Mouse (Mus musculus) lung, embryonic 16.5 days (tissue): Measurements from ENCODE around the gene Gm5431. TPM values are rescaled to one million over a fixed set of nuclear protein-coding genes. Genes with fewer than 3 reads are reported as not detected.
"Not testable (repeated sequence)": the region's sequence is repeated elsewhere in the genome, so short reads cannot be mapped to it uniquely, and the experiment has no call there.

Experiments used
- ATAC-seq: fragments of 200-750 bp; cut with Nextera tagmentation; 2 replicates; pipeline ENCODE4 v1.8.0; 2017; ENCODE audit warnings: low read depth, mild to moderate bottlenecking, moderate library complexity
- H3K27ac ChIP-seq: fragments of 300-500 bp; sonication (generic); 2 replicates; pipeline ENCODE4 v1.5.1; 2014; ENCODE audit warnings: mild to moderate bottlenecking, control low read depth, low read length
- H3K27me3 ChIP-seq: fragments of 300-500 bp; sonication (generic); 2 replicates; pipeline ENCODE4 v1.6.1; 2014; ENCODE audit warnings: low read depth, low read length, mixed read lengths; ENCODE audit not compliant: control insufficient read depth, insufficient read depth
- H3K36me3 ChIP-seq: fragments of 300-500 bp; sonication (generic); 2 replicates; pipeline ENCODE4 v1.6.1; 2014; ENCODE audit warnings: low read length; ENCODE audit not compliant: control insufficient read depth, insufficient read depth
- H3K4me1 ChIP-seq: fragments of 300-500 bp; sonication (generic); replicated peaks from 2 replicates; pipeline ENCODE4 v1.6.1; 2014; ENCODE audit warnings: low read length, mixed read lengths; ENCODE audit not compliant: control insufficient read depth, insufficient read depth
- H3K4me2 ChIP-seq: fragments of 300-500 bp; sonication (generic); 2 replicates; pipeline ENCODE4 v1.6.1; 2014; ENCODE audit warnings: low read depth, low read length, control low read depth
- H3K4me3 ChIP-seq: fragments of 300-500 bp; sonication (generic); 2 replicates; pipeline ENCODE4 v1.5.1; 2014; ENCODE audit warnings: mild to moderate bottlenecking, low read length, control low read depth
- H3K9ac ChIP-seq: fragments of 300-500 bp; sonication (generic); 2 replicates; pipeline ENCODE4 v1.6.1; 2014; ENCODE audit warnings: low read length, control low read depth
- H3K9me3 ChIP-seq: fragments of 300-500 bp; sonication (generic); 2 replicates; pipeline ENCODE4 v1.6.1; 2016; ENCODE audit warnings: low read length; ENCODE audit not compliant: control insufficient read depth
- WGBS: fragments of 180-500 bp; shearing (Covaris S2); extraction: QIAGEN DNeasy Blood & Tissue Kit; methylation state at CpG from one replicate; pipeline ENCODE4 v1.1.7; 2014; 5-methylcytosine and 5-hydroxymethylcytosine counted together
- polyA plus RNA-seq: library from polyadenylated mRNA; unstranded; fragments of >200 nt; fragmentation: Nextera tagmentation; extraction: Ambion mirVana; gene quantifications from 2 replicates; pipeline ENCODE4 v1.2.1, GENCODE M21; 2015

The Gm5431 gene
- 0.18 and 0.24 TPM in 2 replicates for polyA plus RNA-seq

DNA sequence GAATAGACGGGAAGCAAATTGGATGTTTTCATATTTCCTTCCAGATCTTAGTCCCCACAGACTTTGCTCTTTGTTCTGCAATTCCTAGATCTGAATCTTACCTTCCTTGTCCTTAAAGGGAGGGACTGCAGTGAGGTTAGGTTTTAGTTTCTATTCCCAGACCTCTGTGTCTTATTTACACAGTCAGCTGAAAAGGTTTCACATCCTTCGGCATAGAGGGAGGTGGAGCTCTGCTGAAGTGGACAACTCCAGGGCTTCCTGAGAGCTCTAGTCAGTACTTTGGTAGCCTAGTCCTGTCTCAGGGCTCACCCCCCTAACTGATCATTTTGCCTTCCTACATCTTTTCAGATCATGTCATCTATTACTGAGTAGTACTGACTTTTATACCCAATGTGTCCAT is at the start of gene Gm5431:
TSS of gene Gm5431 (minus strand) at position 194 of the 400 bp plus-strand sequence.
- WGBS = 55% methylated on average over 2 of the region's 2 CpGs

DNA sequence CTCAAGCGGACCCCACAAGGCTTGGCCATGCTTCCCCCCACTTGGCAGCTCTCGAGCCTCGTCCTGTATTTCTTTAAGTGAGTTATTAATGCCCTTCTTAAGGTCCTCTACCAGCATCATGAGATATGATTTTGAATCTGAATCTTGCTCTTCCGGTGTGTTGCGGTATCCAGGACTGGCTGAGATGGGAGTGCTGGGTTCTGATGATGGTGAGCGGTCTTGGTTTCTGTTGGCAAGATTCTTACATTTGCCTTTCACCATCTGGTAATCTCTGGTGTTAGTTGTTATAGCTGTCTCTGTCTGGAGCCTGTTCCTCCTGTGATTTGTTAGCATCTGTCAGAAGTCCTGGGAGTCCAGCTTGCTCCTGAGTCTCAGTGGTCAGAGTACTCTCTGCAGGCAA is 44.1 kb upstream of the Gm5431 start, which contains the start of gene Psme2b:
TSS of gene Psme2b (minus strand) at position 101 of the 400 bp plus-strand sequence.
- not testable (repeated sequence) for H3K4me2 ChIP-seq, H3K4me3 ChIP-seq, H3K27ac ChIP-seq, H3K4me1 ChIP-seq, ATAC-seq, H3K36me3 ChIP-seq, H3K27me3 ChIP-seq, H3K9me3 ChIP-seq, H3K9ac ChIP-seq
- 89% methylated on average over 6 of the region's 6 CpGs for WGBS

More for the DNA sequence above, at the start of gene Gm5431:
- no peaks in the 10 kb centered on the region for H3K9me3 ChIP-seq
- H3K9ac ChIP-seq = no peak within 1 kb of the TSS
- no peaks in the 10 kb centered on the region for H3K27me3 ChIP-seq
- H3K36me3 ChIP-seq = no peaks in the 10 kb centered on the region
- no peak within 1 kb of the TSS for H3K27ac ChIP-seq
- ATAC-seq = no peak
- no peaks in the 10 kb centered on the region for H3K4me1 ChIP-seq
- H3K4me3 ChIP-seq = no peak within 1 kb of the TSS
- no peak within 1 kb of the TSS for H3K4me2 ChIP-seq

DNA sequence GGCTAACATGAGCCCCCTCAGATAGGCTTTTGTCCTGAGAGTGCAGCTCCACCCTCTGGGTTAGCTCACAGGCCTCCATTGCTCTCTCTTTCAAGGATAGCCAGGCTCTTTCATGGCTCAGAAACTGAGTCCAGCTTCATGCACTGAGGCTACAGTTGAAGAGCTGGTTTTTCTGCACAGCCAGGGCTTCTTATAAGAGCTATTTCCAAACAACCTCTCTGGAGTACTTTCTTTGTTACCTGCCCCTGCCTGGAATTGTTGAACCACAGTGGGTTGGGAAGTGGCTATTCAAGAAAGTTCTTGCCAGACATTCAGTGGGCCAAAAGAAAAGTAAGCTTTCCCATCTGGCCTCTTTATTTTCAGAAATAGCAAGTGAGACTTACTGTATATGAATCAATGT is 37.3 kb upstream of the Gm5431 start:
- not testable (repeated sequence) for H3K9me3 ChIP-seq, H3K36me3 ChIP-seq, H3K4me2 ChIP-seq, H3K9ac ChIP-seq, H3K4me3 ChIP-seq, H3K4me1 ChIP-seq, H3K27me3 ChIP-seq
- H3K27ac ChIP-seq = peak overlapping the region; percentile 73
- ATAC-seq = peak; percentile 84

DNA sequence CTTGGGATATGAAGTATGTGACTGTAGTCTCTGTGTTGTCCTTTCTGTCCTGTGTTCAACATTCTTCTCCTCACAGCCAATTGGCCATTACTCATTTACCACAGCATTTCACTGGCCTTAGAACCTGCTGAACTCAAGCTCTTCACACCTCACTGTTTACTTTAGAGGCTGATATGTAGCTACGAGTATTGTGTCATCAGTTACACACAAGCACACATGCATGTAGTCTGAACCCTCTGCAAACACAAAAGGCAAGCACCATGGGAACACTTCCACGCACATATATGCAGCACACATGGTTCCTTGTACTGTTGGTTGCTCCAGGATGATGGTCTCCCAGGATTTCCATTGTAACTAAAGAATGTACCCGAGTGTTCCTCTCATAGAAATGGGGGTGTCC is 33.3 kb upstream of the Gm5431 start:
- H3K4me3 ChIP-seq, H3K27me3 ChIP-seq, H3K9me3 ChIP-seq, H3K27ac ChIP-seq, H3K9ac ChIP-seq, ATAC-seq, H3K4me2 ChIP-seq, H3K36me3 ChIP-seq, H3K4me1 ChIP-seq: not testable (repeated sequence)
- no CpG with 5 or more reads among the region's 3 CpGs for WGBS

DNA sequence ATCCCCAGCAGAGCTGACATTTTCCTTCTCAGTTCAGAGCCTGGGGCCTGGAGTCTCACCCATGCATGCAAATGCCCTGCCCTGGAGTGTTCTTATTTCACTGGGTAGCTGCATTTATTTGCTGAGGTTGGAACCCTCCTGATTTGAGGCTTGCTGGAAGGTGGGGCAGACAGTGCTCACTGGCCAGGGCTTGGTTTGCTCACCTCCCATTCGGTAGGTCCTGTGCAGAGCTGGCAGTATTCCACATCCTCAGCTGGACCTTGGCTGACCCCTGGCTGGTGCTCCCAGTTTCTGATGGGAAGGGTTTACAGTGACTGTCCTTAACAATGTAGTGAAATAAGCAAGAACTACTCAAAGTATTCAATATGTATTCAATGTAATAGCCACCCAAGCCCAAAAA is 31.9 kb upstream of the Gm5431 start:
- H3K4me2 ChIP-seq, H3K9ac ChIP-seq, H3K4me3 ChIP-seq, H3K9me3 ChIP-seq, H3K27ac ChIP-seq, H3K27me3 ChIP-seq, H3K36me3 ChIP-seq, H3K4me1 ChIP-seq: not testable (repeated sequence)
- WGBS = 0% methylated on average over 1 of the region's 1 CpGs
- peak; percentile 52; the same call in 1 of the 2 replicates for ATAC-seq

DNA sequence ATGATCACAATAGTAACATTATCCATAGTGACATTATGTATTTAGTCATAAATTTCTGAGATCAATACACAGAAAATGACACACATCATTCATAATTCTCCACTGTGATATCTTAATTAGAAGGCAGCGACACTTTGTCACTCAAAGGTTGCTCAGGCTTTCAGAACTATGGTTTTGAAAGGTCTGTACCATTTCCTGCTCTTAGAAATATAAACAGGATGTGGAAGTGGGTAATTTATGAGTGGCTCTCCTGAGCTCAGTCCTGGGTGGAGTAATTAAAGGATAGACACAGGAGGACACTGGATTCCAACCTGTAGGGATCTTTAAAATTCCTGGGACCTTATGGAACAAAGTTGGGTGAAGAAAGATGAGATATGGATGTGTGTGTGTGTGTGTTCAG is 31.4 kb upstream of the Gm5431 start:
- H3K36me3 ChIP-seq, H3K4me2 ChIP-seq, ATAC-seq, H3K9me3 ChIP-seq, H3K4me1 ChIP-seq, H3K27me3 ChIP-seq, H3K9ac ChIP-seq, H3K4me3 ChIP-seq, H3K27ac ChIP-seq: not testable (repeated sequence)
- WGBS = 47% methylated on average over 1 of the region's 1 CpGs

DNA sequence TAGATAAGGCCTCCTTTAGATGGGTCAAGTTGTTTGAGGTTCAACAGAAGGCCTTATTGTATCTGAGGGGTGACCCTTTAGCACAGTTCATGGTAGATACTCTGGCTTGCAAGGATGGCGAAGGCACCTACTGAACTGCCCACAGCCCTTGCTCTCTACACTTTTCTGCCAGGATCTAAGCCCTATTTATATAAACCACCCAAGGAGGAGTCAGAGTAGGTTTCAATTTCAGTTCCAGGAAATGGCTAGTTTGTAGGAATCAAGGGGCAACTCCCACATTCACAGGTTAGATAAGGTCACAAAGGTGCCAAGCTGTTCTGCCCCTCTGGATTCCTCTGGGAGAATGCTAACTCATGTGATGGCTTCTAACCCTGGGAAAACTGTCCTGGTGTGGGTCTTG is 26.1 kb upstream of the Gm5431 start:
- H3K36me3 ChIP-seq, H3K4me2 ChIP-seq, H3K9me3 ChIP-seq, H3K4me1 ChIP-seq, H3K4me3 ChIP-seq, H3K9ac ChIP-seq, H3K27ac ChIP-seq, ATAC-seq, H3K27me3 ChIP-seq: not testable (repeated sequence)
- 69% methylated on average over 1 of the region's 1 CpGs for WGBS

DNA sequence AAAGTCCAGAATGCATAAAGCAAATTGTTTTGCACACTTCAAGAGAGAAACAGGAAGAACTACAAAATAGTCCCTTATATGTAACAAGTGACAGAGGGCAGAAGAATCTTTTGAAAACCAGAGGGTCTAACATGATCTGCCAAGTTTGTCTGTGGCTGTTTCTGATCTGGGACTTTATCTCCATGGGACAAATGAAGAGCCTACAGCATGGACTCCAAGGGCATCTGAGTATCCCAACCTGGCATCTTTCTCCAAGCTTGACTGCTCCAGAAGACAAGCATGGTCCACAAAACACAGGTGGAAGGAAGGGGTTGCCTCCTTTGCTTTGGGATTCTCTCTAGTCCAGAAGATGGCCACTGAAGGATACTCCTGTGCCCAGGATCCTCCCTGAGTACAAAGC is 24.4 kb upstream of the Gm5431 start:
- not testable (repeated sequence) for H3K4me1 ChIP-seq, ATAC-seq, H3K36me3 ChIP-seq, H3K4me2 ChIP-seq, H3K27me3 ChIP-seq, H3K9me3 ChIP-seq, H3K4me3 ChIP-seq, H3K27ac ChIP-seq, H3K9ac ChIP-seq

DNA sequence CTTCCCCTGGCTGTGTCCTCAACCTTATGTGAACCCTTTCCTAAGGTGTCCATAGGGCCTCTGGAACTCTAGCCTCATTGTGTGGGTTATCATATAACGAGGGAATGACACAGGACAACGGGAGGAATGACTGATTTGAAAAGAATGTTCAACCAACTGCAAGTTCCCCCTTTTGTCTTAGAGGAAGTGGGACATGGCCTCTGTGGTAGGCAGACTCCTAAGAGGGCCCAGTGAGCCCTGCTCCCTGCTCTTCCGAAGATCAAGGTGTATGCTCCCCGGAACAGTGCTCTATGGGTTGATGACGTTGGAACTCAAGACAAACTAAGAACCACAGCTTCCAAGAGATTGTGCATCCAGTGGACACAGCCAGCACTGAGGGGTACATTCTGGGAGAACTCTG is 21.8 kb upstream of the Gm5431 start:
- not testable (repeated sequence) for H3K9me3 ChIP-seq, H3K4me1 ChIP-seq, H3K4me3 ChIP-seq, H3K9ac ChIP-seq, ATAC-seq, H3K4me2 ChIP-seq, H3K36me3 ChIP-seq, H3K27ac ChIP-seq, H3K27me3 ChIP-seq
- WGBS = 75% methylated on average over 5 of the region's 5 CpGs

DNA sequence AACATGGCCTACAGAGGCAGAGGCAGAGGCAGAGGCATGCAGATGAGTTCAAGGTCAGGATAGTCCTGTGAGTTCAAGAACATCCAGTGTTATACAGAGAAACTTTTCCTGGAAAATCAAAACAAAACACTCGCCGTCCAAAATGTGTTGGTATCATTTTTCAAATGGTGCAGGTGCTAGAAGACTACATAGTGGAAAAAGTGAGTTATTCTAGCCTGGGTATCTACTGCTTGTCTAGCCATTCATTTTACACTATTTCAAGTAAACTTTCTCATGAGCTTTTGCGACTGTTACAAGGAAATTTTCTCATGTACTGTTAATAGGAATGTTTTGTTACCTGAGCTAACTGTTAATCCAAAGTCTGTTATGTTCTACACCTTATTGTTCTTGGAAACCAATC is 16.4 kb upstream of the Gm5431 start:
- Histone ChIP-seq H3K9me3 (no peaks in the 10 kb centered on the region), H3K4me2 (no peak overlapping the region), H3K36me3 (no peaks in the 10 kb centered on the region), H3K9ac (no peak overlapping the region), H3K4me1 (no peaks in the 10 kb centered on the region), H3K27ac (no peak overlapping the region), H3K4me3 (no peak overlapping the region), H3K27me3 (no peaks in the 10 kb centered on the region)
- ATAC-seq = no peak
- 62% methylated on average over 3 of the region's 3 CpGs for WGBS
